Mouse (Mus musculus) embryo, embryonic 10.5 days (tissue): ENCODE measurements around the gene Rgs7bp.
A peak's percentile ranks its signal among the peaks of the same experiment; 100 is the strongest.

Experiments used
- DNase-seq: peaks from one replicate; pipeline ENCODE4 v3.0.0-alpha.2; 2015; ENCODE audit warnings: low spot score

The Rgs7bp gene

DNA sequence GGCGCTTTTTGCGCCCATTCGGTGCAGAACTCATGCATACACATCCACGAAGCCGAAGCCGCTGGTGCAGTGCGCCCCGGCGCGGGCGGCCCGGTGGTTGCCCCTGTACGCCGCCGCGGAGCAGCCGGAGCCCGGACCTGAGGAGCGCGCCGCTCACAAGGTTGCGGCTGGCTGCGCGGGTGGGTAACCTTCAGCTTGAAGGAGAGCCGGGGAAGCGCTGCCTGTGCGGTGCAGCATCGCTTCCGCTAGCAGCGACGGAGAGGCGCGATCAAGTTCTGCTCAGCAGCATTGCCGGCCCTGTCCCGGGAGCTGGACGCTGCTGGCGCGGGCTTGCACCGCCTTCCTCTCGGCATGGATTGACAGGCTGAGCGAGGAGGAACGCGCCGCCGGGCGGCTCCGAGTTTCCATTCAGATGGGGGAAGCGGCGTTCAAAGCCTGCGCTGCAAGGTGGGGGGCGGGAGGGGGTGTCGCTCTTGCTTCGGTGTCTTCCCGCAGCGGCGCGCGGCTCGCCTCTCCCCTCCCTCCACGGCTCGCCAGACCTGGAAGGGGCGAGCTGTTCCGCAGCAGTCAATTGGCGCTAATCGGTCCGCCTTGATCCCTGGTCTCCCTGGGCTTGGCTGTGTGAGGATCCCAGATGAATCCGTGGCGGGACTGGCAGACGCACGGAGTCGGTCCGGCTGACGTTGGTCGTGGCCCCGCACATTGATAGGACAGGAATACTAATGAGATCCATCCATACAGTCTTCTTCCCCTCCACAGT is at the start of gene Rgs7bp:
Rgs7bp (minus strand) TSS at position 750 of the 760 bp plus-strand sequence.
- peak; percentile 74 for DNase-seq

DNA sequence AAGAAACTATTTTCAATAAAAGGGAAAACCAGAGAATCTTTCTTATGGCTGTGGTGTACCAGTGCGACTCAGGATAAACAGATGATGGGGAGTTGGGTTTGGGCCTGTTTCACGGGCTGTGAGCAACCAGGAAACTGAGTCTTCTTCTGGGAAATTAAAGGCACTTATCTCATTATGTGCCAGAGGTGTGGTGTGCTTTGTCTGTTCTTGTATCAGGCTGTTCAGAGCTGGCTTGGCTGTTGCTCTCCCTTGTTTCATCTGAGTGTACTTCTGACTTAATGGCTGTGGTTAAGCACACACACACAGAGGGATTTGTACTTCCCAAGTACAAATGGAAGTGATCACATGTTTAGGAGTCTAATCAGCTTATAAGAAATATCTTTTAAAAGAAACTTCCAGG is 49.7 kb upstream of the Rgs7bp start:
- no peak for DNase-seq

DNA sequence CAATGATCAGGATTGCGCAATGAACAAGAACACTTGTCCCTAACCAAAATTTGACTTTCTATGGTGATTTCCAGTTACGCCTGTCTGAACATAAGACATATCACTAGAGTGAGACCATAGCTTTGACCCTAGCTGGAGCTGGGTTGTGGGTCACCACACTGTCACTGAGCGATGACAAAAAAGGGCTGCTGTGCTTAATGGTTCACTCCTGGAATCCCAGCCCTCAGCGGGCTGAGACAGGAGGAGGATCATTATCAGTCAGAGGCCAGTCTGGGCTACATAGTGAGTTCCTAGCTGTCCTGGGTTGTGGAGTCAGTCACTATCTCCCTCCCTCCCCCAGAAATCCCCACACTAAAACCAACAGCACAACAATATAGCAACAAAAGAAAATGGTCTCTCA is 46.0 kb upstream of the Rgs7bp start:
- DNase-seq, result no peak

DNA sequence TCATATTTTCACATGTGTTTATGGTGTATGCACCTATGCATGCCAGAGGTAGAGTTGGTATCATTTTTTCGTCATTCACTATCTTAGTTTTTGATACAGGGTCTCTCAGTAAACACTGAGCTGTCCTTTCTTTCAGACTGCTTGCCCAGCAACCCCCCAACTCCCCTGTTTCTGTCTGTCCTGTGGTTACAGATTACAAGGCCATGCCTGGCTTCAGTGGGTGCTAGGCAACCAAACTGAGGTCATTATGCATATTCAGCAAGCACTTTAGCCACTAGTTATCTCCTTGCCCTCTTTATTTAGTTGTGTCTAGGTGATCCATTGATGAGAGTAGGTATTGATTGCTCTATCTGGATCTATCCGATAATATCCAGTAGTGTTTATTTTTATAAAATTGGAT is 41.6 kb upstream of the Rgs7bp start:
- DNase-seq, result peak; percentile 9

DNA sequence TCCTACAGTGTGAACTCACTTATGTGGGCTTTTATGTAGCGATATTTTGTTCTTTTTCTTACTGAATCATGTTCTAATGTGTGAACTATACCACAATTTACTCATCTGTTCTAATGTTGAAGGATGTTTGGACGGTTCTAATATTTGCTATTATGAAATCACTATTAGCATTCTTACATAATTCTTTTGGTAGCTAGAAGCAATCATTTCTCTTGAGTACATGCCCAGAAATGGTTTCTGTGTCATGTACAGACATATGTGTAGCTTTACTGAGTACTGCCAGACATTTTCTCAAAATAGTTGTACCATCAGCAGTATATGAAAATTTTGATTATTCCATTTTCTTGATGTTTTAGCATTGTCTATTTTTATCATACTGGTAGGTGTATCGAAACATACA is 34.5 kb upstream of the Rgs7bp start:
- DNase-seq, result no peak

DNA sequence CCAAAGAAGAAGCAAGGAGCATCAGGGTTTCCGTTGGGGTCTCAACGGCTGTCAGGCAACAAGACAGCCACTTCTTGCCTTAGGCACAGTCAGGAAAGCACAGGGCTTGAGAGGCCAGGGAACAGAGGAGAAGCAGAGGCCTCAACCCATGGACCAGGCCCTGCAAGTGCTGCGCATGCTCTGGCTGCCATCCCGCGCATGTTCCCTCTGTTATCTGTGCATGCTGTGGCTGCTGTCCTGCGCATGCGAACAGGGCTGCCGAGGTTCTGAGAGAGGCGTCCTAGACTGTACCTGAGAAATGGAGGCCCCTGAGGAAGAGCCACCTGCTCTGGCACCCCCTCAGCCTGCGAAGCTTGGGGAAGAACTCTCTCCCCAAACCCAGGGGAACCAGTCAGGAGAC is 27.1 kb upstream of the Rgs7bp start, which contains the start of gene 4933425L06Rik:
4933425L06Rik (plus strand) TSS at position 261 of the 400 bp plus-strand sequence.
- no peak for DNase-seq

DNA sequence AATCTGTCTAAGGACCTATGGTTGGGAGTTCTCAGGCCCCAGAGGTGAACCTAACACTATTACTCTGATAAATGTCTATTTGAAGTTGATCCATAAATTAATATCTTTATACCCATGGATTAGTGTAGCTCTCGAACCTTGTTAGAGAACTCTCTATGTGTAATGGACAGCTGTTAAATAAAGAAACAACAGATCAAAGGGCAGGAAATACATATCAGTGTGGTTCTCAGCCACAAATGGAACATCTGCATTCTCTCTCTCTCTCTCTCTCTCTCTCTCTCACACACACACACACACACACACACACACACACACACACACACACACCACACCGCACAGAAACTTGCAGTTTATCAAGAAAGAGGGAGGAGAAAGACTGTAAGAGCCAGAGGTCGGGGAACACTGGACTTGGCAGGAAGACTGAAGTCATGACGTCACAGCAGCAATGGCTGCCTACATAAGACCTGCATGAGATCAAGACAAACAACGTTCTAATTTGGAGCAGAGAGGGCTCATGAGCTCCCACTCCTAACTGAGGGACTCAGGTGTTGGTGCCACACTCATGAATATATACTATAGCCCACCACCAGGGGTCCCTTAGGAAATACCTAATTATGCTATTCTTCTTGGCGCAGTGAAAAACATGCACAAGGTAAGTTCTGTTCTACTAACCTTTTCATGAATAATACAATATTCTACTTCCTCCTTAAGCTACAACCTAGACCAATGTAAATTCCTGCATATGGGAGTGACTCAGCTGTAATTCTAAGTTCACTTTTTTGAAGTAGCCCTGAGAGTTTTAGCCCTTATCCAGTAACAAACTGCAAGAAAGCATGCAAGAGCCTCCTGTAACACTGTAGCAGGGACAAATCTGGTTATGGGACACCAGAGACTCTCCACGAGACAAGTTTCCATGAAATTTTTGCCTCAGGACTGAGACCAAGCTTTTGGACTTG is 12.4 kb upstream of the Rgs7bp start:
- no peak for DNase-seq

DNA sequence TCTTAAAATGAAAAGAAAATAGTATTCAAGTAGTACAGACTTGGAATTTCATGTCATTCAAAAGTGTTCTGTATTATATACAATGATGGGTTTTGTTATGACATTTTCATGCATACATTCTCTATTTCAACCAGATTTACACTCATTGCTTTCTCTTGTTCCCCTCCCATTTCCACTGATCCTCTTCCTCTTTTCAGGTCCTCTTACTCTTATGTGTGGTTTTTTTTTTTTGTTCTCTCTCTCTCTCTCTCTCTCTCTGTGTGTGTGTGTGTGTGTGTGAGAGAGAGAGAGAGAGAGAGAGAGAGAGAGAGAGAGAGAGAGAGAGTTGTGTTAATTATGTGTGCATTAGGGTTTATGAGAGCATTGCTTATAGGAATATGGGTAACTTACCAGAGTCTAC is 11.4 kb upstream of the Rgs7bp start:
- DNase-seq, result no peak

DNA sequence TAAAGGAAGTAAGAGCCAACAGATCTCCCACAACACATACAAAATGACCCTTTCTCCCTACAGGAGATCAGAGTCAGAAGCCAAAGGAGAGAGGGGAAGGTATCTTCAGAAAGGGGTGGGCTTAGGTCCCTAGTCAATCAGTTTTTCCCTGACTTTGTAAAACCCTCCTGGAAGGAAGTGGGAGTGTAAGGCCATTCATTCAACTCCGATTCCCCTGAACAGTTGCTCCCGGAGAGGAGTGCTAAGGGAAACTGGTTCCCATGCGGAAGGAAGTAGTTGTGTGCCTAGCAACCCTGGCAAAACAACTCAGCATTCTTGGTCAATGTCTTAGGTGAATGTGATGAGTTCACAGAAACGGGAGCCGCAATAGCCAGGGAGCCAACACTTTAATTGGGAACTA is 644 bp upstream of the Rgs7bp start:
- peak; percentile 54 for DNase-seq

DNA sequence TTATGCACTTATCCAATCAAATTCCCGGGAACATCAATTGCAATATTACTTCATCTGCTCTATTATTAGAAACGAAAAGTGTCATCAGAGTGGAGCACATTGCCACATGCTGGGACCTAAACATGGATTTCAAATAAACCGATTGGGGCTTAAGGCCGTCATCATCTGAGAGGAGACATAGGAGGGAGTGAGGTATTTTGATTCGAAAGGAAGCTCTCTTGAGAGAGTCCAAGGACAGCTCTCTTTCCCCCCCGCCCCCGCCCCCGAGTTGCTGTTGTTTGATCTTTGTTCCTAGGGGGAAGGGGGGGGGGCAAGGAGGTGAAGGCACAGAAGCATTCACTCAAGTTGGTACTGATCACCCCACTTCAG is 195 bp upstream of the Rgs7bp start:
- DNase-seq, result no peak

DNA sequence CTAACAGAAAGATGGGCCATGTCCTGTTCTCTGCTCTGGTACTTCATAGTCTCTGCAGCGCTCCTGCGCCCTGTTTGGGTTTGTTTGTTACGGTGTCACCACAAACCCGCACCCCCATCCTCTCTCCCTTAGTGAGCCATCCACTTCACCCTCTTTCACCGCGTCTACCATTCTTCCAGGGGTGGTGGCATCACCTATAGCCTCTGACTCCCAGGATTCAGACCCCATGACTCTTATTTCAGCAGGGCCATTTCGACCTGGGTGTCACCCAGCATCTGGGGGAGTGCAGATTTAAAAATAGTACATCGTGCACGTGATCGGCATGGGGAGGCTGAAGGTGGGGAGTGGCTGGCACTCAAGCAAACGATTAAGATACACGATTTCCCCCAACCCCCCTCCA is 1.1 kb downstream of the Rgs7bp start:
- DNase-seq, result peak; percentile 27

DNA sequence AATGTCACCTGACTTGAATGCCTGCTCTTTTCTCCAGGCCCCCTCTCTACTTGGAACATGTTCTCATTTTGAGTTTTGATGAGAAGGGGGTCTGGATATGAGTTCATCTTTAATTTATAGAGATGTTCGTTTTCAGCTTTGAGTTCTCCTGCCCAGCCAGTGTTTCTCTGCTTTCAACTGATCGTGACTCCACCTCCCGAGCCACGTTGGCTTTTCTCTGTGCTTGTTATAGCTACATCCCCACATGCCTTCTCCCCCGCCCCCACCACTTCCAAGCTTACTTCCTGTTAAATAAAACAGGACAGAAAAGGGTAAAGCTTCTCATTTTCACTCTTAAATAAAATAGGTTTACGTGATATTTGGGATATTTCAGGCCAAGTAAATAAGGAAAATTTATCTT is 3.3 kb downstream of the Rgs7bp start:
- no peak for DNase-seq

DNA sequence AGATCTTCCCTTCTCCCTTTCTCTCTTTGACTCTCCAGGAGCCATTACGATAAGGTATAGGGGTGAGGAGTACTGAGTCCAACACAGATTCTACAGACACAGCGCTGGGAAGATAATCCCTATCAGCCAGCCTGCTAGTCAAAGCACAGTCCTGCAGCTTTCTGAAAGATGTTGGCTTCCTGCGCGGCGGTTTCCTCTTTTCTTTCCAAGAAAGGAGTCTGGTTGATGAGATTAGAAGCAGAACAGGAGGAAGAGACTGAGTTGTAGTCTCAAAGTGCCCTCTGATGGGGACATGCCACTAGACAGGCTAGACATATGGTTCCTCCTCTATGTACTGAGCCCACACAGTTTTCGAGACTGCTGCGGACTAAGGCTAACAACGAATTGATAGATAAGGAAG is 6.1 kb downstream of the Rgs7bp start:
- DNase-seq, result no peak

DNA sequence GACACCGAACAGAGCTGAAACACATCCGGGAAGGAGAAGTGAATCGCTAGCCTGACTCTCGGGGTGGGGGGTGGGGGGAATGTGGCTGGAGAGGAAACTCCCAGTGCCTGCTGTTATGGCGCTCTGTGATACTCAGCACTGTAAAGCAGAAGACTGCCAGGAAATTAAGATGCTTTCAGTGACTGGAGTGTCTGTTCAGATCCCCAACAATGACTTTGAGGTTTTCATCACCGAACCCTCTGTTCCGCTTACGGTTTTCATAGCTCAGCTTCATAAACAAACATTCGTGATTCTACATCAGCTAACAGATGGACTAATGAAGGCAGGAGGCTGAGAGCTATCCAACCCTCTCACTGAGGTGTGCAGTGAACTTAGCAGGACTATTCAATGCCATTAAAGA is 7.4 kb downstream of the Rgs7bp start:
- DNase-seq, result no peak

DNA sequence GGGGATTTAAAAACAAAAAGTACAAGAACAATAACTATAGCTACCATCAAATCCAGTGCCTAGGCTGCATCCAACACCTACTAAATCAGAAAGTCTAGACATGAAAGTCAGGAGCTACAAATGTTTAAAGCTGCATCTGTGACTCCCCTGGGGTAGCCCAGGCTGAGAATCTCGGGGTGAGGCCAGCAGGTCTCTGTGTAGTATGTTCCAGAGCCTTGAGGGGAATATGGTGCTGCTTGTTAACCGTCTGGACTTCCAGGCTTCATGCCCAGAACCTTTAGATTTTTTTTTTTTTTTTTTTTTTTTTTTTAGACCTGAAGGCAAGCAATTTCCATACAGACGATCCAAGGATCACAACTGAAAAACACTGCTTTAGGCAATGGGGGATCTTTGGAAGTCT is 10.8 kb downstream of the Rgs7bp start:
- no peak for DNase-seq

DNA sequence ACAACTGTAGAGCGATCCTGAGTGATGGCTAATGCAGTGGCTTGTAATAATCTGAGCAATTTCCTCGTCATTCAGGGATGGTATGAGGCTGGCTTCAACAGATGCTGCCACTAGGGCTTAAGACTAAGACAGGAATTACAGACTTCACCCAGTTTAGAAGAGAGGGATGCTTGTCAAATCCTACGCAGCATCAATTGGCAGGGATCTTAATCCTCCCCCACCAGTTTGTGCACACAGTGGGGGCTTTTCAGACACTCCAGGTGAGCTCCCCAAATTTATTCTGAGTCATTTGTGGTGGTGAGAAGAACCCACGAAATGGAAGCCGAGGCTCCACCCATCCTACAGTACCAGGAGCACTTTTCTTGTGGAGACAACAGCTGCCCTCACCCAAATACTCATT is 16.4 kb downstream of the Rgs7bp start:
- no peak for DNase-seq

DNA sequence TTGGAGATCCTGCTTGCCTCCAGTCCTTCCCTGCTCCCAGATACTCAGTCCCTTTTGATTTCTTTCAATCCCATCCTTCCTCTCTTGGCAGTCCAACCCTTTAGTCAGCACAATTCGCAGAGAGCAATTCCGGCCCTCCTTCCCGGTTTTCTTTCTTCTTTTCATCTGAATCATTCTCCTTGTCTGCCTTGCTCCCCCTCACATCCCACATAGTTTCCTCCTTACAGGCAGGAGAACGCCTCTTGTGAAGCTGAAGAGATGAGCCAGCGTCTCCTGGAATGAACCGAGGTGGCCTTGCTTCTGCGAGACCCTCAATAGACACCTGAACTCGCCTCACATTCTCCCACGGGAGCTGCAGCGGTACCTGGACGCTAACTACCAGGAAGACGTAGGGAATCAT is 16.9 kb downstream of the Rgs7bp start:
- no peak for DNase-seq

DNA sequence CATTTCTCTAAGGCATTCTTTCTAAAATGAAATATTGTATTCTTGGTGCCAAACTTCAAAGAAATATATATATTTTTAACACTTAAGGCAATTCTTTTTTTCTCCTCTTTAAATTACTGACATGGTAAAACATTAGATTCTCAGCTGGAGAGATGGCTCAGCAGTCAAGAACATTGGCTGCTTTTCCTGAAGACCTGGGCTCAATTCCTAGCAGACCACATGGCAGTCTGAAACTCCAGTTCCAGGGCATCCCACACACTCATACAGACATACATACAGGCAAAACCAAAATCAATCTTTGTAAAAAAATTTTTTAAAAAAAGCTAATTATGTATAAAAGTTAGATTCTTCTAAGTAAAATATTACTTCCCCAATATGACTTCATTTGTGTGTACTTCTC is 22.8 kb downstream of the Rgs7bp start:
- DNase-seq, result no peak

DNA sequence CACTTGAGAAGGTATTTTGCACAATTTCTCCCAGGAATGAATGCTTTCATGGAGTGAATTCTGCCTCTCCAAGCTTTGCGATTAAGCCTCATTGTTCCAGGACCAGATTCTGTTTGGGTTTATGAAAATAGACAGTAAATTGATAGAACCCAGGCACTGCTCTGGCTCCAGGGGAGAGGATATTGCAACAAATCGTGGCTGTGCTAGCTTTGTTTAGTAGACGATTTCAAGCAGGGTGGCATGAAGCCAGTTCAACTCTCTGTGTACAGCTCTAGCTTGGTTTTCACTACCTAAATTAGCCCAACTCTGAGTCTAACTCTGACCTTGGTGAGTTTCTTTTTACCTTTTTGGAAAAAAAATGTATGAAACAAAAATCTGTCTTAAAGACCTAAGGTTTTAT is 26.5 kb downstream of the Rgs7bp start:
- DNase-seq, result no peak

DNA sequence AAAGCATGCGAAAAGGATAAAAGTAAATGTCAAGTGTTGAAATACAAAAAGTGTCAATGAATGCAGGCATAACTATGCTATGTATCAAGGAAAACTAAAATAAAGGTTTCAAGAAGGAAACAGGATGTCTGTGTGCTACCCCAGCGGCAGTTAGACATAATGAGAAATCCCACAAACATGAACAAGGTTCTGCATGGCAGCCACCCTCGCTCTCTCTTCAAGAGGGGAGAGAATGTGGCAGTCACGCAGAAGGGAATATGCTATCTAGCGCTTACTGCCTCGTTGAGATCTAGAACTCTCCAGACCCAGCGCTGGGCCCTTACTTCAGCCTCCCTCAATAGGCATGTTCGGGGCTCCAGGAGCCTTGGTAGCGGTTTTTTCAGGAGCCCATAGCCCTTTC is 38.2 kb downstream of the Rgs7bp start:
- DNase-seq, result no peak

DNA sequence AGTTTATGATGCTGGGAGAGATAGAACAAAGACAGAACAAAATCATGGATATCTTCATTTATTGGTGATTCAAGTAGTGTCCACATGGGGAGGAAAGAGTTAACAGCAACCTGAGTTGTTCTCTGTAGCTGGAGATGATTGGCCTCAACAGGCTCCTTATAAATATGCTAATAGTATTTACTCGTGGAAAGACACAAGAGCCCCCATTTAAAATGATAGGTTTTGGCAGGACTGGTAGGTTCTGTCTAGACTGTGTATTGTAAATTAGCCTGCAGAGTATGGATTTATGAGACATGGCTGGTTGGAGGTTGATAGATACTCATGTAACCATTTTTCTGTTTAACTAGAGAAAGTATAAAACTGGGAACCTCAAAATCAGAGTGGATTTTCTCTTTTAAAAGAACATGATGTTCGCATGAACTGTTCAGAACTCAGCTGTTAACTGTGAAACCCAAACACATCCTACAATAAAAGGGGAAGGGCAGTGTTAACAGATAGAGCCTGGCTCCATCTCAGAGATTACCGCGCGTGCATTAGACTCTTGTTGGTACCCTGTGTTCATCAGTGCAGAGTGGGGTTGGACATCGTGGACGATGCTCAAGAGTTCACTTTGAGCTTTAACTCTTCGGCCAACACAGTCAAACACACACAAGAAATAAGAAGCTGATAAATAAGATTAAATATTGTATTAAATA is 38.9 kb downstream of the Rgs7bp start:
- no peak for DNase-seq

DNA sequence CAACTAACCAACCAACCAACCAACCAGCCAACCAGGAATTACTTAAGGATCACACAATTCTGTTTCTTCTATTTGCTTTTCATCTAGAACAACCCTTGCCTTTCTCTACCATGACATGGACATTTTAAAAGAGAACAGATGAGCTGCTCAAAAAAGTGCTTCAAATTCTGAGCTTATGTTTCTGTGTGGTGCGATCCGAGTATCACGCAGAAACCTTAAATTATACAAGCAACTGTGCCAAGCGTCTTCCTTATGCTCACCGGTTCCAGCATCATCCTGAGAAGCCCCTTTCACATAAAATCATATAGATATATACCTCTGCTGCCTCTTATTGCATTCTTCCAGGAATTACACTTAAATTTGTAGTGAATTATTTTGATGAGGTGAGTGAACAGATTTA is 43.4 kb downstream of the Rgs7bp start:
- DNase-seq, result no peak

DNA sequence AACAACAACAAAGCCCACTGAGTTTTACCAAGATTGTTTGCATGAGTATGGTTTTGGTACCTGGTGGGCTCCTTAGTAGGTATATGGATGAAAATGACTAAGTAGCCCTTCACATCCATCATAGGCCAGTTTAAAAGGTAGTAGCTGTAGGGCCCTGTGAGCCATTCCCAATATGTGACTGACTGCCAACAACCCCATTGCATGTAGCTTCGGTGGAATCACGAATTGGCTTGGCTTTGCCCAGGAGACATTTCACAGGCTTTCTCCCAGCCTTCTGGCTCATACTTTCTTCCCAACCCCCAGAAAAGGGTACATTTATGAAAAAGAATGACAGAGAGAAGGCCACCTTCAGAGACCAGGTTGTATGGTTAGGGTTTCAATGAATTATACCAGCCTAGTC is 45.8 kb downstream of the Rgs7bp start:
- no peak for DNase-seq
